Mouse (Mus musculus) adrenal gland, adult 8-10 months (tissue): ENCODE measurements at regions not wholly inside any gene's neighbourhood (a gene's known extent, or its start where the extent isn't known, plus 50 kb on each side); places are given as distances from the start of the nearest gene placed in this dataset.

Source experiments
- DNase-seq: peaks from one replicate; pipeline ENCODE4 v3.0.0; 2022

DNA sequence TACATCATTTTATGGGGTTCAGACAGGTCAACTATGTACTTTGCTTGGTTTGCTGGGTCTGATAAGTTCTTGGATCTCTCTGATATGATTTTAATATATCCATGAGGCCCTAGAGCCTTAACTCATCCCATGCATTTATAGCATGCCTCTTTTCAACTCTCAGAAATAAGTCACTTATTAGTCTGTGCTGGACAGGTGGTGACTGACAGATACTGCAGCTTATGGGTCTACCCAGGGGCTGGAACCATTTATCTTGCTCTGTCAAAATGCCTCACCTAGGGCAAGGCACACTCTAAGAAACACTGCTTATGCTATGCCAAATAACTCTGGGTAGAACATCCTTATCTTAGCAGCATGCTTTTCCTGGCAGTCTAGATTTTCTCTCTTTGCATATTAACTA, 225.6 kb downstream of the Mbnl1 start:
- no peak for DNase-seq

GRCm38 (mm10) chr3:60707139-60707538, 234.5 kb downstream of the Mbnl1 start:
- peak; percentile 1 for DNase-seq

- DNase-seq: no peak
These were observed 240.3 kb downstream of the Mbnl1 start for GRCm38 (mm10) chr3:60712896-60713295.

DNA sequence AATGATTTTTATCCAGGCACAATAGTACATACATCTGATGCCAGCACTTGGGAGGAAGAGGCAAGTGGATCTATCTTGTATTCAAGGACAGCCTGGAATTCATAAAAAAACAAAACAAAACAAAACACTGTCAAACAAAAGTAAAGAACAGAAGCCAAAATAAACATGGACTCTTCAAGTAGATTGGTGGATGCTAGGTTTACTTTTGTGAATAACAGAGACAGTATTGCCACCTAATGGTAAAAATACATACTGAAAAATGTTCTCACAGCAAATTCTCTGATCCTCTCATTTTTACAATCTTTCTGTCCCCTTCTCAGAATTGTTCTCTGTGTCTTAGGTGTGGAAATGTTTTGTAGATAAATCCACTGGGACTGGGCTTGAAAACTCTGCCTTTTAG, 247.7 kb downstream of the Mbnl1 start:
- DNase-seq: no peak

GRCm38 (mm10) chr3:60731331-60731730, 258.7 kb downstream of the Mbnl1 start:
- DNase-seq: no peak

GRCm38 (mm10) chr3:60740543-60741294, 261.9 kb upstream of the P2ry1 start:
- DNase-seq: no peak

- no peak for DNase-seq
These were observed 261.2 kb upstream of the P2ry1 start for GRCm38 (mm10) chr3:60741379-60741778.

DNA sequence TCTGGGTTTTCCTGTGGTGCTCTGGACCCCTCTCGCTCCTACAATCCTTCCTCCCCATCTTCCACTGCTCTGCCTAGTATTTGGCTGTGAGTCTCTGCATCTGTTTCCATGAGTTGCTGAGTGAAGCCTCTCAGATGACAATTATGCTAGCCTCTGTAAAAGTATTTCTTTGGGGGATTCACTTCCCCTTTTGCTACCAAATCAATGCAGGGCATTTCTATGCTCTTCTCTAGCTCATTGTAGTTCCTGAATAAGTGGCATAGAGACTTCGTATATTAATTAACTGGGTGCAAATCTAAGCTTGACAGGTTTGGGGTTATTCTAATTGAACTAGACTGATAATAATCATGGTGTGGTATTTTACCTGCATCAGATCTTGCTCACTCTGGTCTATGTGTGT, 260.4 kb upstream of the P2ry1 start:
- no peak for DNase-seq

GRCm38 (mm10) chr3:60745075-60745474, 257.5 kb upstream of the P2ry1 start:
- no peak for DNase-seq

GRCm38 (mm10) chr3:60758568-60758967, 244.0 kb upstream of the P2ry1 start:
- no peak for DNase-seq

DNA sequence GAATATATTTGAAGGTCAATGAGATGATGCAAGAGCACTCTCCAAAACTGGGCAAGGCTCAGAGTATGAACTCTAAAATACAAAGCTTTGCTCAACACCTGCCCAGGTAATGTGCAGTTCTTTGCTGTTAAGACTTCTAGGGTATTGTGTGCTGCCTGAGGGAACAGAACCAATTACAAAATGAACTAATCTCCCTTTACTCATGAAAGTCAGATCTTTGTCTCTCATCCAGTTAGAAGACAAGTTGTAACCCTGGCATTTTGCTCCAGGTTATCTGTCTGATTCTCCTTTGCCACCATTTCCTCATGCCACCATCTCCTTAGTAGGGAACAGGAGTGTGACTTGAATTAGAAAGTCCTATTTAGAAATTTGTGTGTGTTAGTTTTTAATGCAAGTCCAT, 243.5 kb upstream of the P2ry1 start:
- no peak for DNase-seq

DNA sequence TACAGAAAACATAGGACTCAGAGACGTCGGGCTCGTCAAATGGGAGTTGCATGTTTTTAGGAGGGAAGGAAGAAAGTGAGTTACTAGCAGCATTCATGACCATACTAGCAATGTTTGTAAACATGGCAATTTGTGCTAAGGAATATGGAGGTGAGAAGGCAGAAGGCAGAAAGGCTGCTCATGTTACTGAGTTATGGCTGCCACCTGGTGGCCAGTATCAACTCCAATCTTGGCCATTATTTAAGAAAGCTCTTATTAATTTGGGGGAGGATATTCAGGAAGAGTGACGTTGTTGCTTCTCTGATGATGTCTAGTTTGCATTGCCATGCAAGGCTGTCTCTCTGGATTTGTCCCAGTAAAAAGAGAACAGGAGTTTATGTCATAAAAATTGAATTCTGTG, 239.7 kb upstream of the P2ry1 start:
- DNase-seq: peak; percentile 20

- no peak for DNase-seq
These were observed 237.5 kb upstream of the P2ry1 start for GRCm38 (mm10) chr3:60765079-60765478.

GRCm38 (mm10) chr3:60768996-60769395, 233.6 kb upstream of the P2ry1 start:
- DNase-seq: no peak

DNA sequence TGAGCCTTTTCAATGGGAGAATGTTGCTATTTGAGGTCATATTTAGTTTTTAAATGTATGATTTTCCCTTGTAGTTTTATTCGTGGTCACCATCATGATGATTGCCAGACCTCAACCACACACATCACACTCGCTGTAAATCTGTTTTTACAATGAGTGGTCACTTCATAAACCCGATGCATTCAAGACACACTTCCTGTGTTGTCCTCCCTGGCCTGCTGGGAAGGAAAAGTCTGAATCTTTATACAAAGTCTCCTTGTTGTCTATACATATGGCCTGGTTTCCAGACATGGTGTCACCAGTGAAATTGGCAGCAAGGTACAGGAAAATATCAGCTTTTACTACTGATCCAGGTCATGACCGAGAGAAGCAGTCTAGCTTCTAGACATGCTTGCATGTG, 230.7 kb upstream of the P2ry1 start:
- no peak for DNase-seq

DNA sequence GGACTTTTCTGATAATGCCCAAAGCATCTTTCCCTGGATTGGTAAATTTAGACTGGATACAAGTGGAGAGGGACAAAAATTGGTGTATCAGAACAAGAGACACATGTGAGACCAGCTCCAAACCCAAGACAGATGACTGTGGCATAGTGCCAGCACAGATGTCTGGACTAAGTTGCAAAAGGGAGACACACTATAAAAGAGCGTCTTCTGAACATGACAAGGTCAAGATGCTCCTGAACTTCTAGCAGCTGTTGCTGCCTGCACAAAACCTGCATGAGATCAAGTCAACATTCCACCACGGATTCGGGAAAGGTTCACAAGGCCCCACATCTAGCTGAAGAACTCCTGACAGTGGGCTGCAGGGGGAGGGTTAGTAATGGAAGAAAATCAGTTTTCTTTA, 229.2 kb upstream of the P2ry1 start:
- no peak for DNase-seq

GRCm38 (mm10) chr3:60785137-60785875, 217.3 kb upstream of the P2ry1 start:
- DNase-seq: no peak

GRCm38 (mm10) chr3:60787989-60788388, 214.6 kb upstream of the P2ry1 start:
- no peak for DNase-seq

GRCm38 (mm10) chr3:60789441-60789840, 213.2 kb upstream of the P2ry1 start:
- DNase-seq: no peak

- no peak for DNase-seq
These were observed 210.4 kb upstream of the P2ry1 start for GRCm38 (mm10) chr3:60792166-60792565.

DNA sequence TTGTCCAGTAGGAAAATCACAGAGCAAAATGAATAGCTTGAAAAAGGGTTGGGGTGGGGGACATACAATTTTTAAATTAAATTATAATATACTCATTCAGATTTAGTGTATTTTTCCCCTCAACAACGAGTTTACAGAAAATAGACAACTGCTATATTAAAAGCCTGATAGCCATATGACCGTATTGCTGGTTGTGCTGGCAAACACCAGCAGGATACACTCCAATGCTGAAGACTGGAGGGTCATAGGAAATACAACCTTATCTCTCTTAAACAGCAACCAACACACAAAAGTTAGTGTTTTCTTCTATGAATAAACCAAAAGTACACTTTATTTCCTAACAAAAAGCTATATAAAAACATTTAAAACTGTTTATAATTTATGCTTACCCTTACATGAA, 206.4 kb upstream of the P2ry1 start:
- no peak for DNase-seq

GRCm38 (mm10) chr3:60797808-60798207, 204.8 kb upstream of the P2ry1 start:
- no peak for DNase-seq

- no peak for DNase-seq
These were observed 204.1 kb upstream of the P2ry1 start for GRCm38 (mm10) chr3:60798461-60798860.

DNA sequence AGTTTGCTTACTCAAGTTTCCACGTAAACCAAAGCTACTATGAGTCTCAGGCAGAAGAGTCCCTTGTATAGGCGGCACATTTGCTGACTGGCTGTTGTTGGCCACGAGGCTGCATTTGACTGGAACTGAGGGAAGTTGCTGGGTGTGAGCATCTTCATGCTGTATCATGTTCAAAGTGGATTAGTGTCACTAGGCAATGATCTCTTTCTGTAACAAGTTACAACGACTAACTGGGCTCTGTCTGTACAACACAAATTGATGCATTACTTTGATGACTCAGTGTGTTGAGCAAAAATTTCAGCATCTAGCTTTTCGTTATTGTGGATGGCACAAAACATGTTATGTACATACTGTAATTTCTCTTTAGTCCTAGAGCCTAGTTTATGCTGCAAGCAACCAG, 203.7 kb upstream of the P2ry1 start:
- no peak for DNase-seq
